Mouse (Mus musculus) frontal cortex, adult 2 months (tissue): ENCODE data around the gene Med23. TPM values are rescaled to one million over a fixed set of nuclear protein-coding genes. Genes with fewer than 3 reads are reported as not detected.

Experiments
- DNase-seq, 2 experiments: peaks; one replicate each; pipeline ENCODE4 v3.0.0; 2022; ENCODE audit warnings: low spot score in 1 of 2; ENCODE audit errors: extremely low spot score in 1 of 2
- polyA plus RNA-seq: library from polyadenylated mRNA; depleted of rRNA; stranded (reverse); fragments of >200 nt; gene quantifications from 2 replicates; pipeline ENCODE4 v1.2.3, GENCODE M21; 2012; rRNA removed

Med23 gene
- polyA plus RNA-seq, 1 experiment: 38.7 TPM

- DNase-seq: no peak
Measured at GRCm38 (mm10) chr10:24959043-24959916, 89.5 kb downstream of the Med23 start.

GRCm38 (mm10) chr10:24961112-24961511, 91.3 kb downstream of the Med23 start:
- peak in 1 of 2 experiments; percentile 76 for DNase-seq

GRCm38 (mm10) chr10:24961889-24962288, 92.1 kb downstream of the Med23 start:
- peak in 1 of 2 experiments; percentile 33 for DNase-seq

Other genes starting within 250 kb of the Med23 start
- gene Enpp1, start 157.8 kb upstream of the Med23 start, polyA plus RNA-seq: 2.1 and 2.6 TPM in 2 replicates
- 0.57 and 0.94 TPM in 2 replicates for gene Enpp3, start 27.2 kb upstream of the Med23 start, polyA plus RNA-seq
- gene Arg1, start 57.5 kb downstream of the Med23 start, polyA plus RNA-seq: 0.24 TPM in 1 of 2 replicates, not detected in the other